Mouse (Mus musculus) testis, adult 10 weeks (tissue): ENCODE measurements around the gene Gm7682. TPM values are rescaled to one million over a fixed set of nuclear protein-coding genes. Genes with fewer than 3 reads are reported as not detected.

ENCODE experiments used
- polyA plus RNA-seq: library from polyadenylated mRNA; stranded (reverse); fragments of 350-450 nt; fragmentation: Illumina TruSeq; extraction: RNeasy Lipid Tissue Mini Kit (QIAGEN cat#74804); gene quantifications from one replicate; pipeline ENCODE4 v1.2.3, GENCODE M21; 2014; ENCODE audit warnings: low read depth, low replicate concordance

Gene Gm7682
- polyA plus RNA-seq: 0.46 TPM

GRCm38 (mm10) chr5:94445484-94445883 lies at the start of gene Gm7682:
Gm7682 (plus strand) TSS chr5:94445784.

Other genes starting within 250 kb of the Gm7682 start
- not detected for gene Gm3106, start 227.8 kb upstream of the Gm7682 start, polyA plus RNA-seq
- gene A430089I19Rik, start 139.0 kb upstream of the Gm7682 start, polyA plus RNA-seq: not detected
- gene Gm6502, start 131.3 kb upstream of the Gm7682 start, polyA plus RNA-seq: 0.42 TPM
- not detected for gene AA792892, start 106.0 kb upstream of the Gm7682 start, polyA plus RNA-seq
- not detected for gene Gm3139, start 80.5 kb downstream of the Gm7682 start, polyA plus RNA-seq
- not detected for gene Gm3147, start 170.6 kb downstream of the Gm7682 start, polyA plus RNA-seq
- gene Gm6509, start 178.2 kb downstream of the Gm7682 start, polyA plus RNA-seq: not detected
- not detected for gene Gm6205, start 202.6 kb downstream of the Gm7682 start, polyA plus RNA-seq